Mouse (Mus musculus) telencephalon, adult 2 months (tissue): ENCODE data around the gene Lsamp.

Experiments
- DNase-seq: peaks from one replicate; pipeline ENCODE4 v3.0.0-alpha.2; 2011; ENCODE audit warnings: low read depth, low spot score

Lsamp gene

GRCm38 (mm10) chr16:40656871-40657270 lies 672.7 kb downstream of the Lsamp start:
- DNase-seq: no peak

DNA sequence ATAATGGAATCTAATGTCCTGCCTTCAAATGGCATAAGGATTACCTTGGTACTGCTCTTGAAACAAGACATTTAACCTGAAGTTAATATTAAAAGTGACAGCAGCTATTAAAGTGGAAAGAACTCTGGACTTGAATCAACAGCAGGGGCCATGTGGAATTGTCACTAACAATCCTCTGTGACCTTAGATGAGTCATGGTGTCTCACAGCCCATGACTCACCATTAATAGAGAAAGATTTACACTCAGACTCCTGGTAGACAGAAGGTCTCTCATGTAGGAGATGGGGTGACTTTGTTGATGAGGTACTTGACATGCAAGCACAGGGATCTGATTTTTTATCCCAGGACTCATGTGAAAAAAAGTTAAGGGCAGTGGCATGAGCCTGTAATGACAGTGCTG lies 701.4 kb downstream of the Lsamp start:
- DNase-seq: no peak

GRCm38 (mm10) chr16:40692292-40692691 lies 708.1 kb downstream of the Lsamp start:
- DNase-seq: peak; percentile 40

GRCm38 (mm10) chr16:40697253-40697652 lies 713.1 kb downstream of the Lsamp start:
- DNase-seq: no peak

DNA sequence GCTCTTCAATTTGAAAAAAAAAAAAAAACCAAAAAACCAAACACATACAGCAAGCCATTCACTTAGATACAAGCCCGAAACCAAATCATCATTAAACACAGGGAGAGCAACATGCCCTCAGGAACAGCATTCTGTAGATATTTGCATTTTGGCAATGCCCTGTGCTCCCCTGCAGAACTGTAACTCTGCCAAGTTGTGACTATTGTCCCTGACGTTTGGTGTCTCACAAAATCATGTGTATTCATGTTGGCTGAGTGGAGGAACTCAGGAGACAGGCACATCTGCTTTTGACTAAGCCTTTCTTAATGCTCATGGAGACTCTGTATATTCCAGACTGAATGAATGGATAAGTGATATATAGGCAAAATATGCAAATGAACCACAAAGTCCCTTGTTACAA lies 724.4 kb downstream of the Lsamp start:
- no peak for DNase-seq

DNA sequence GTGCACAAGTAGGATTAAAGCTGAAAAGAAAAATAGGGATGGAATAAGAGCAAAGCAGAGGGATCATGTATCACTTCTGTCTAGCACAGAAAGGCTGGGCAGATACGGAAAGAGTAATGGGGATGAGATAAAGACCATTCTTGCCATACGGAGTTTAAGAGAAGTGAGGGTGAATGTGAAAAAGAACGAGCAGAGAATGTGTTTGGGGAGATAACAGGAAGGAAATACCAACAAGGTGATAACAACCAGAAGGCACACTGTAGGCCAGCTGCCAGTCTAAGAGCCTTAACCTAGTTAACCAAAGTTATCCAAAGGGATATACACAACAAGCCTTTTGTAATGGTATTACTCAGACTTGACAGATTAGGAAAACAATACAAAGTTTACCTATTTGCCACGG lies 725.4 kb downstream of the Lsamp start:
- DNase-seq: no peak

DNA sequence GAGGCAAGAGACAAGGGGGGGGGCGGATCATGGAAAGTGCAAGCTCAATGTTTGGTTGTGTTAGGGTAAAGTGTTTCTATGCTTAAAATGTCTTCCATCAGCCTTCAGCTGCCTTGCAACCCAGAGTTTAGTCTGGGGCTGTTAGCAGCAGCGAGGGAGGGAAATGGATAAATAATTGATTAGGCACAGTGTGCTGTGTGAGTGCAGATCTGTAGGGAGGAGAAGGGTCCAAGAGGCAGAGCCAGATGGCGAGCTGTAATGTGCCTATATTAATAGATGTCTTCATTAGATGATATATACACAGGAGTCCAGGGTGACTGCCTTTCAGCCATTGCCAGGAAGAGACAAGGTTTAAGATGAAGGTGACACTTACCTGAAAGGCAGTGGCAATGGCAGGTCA lies 725.9 kb downstream of the Lsamp start:
- DNase-seq: no peak

GRCm38 (mm10) chr16:40710491-40710890 lies 726.3 kb downstream of the Lsamp start:
- no peak for DNase-seq

GRCm38 (mm10) chr16:40713725-40714124 lies 729.6 kb downstream of the Lsamp start:
- DNase-seq: no peak

- peak; percentile 61 for DNase-seq
These were observed 754.9 kb downstream of the Lsamp start for GRCm38 (mm10) chr16:40739015-40739414.

DNA sequence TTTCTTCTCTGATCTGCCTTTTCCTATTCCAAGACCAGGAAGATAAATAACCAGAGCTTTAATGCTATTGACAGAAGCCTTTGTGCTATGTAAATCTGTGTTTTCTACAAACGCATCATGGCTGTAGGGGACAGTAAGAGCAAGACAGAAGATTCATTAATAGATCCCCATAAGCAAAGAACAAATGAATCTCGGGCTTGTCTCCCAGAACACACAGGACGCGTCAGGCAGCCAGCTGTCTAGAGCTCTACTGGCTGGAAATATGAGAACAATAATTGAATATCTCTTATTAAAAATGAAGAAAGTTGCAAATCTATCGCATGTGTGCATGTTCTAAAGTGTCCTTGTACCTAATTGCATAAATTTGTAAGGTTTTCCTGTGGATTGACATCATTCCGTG lies 755.6 kb downstream of the Lsamp start:
- DNase-seq: no peak

GRCm38 (mm10) chr16:40740273-40740672 lies 756.1 kb downstream of the Lsamp start:
- DNase-seq: no peak

DNA sequence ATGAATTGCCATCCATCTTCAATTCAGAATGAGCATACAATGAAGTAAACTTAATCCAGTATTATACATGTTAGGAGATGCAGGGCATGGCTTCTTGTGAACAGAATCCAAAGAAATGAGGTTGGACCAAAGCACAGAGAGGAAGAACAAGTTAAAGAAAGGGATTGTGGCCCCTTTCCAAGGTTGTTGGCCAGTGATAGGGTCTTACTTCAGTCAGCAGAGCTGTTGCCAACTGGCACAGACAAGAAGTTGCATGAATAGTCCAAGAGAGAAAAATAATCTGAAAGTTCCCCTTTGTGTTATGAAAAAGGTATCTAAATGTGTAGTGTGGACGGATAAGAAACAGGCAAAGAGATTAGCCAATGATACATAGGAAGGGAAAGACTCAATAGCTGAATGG lies 843.0 kb downstream of the Lsamp start:
- no peak for DNase-seq

DNA sequence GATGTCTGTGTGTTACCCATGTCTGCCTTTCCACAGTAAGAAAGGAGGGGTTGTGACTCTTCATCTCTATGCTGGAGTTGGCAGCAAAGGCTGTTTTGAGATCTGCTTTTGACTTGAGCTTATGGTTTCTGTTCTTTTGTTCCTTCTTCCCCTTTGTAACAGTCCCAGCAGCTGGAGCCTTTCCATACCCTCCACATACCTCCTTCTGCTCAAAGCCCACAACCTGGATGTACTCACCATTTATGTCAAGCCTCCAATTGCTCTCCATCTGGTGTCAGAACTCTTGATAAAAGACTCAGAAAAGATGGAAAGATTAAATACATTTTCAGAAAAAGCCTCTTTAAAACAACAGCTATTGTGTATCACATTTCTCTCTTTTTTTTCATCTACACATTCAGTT lies 847.4 kb downstream of the Lsamp start:
- no peak for DNase-seq

- no peak for DNase-seq
These were observed 857.6 kb downstream of the Lsamp start for GRCm38 (mm10) chr16:40841765-40842164.

DNA sequence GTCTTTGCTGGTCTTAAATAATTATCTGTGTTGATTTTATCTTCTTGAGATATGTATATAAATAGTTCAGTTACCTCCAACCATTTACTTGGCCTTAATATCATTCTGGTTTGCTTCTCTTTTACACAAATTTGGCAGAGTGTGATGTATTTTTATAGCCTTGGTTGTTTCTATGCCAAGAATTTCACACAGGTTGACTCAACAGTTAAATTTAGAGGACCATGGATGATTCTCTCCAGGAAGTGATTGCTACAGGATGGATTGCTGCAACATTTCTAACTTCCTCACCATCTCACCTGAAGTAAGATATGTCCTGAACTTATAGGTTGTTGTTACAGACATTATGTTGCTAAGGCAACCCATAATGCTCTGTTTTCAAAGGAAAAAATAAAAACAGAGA lies 882.6 kb downstream of the Lsamp start:
- peak; percentile 22 for DNase-seq

GRCm38 (mm10) chr16:40878301-40878700 lies 894.1 kb downstream of the Lsamp start:
- peak; percentile 45 for DNase-seq

DNA sequence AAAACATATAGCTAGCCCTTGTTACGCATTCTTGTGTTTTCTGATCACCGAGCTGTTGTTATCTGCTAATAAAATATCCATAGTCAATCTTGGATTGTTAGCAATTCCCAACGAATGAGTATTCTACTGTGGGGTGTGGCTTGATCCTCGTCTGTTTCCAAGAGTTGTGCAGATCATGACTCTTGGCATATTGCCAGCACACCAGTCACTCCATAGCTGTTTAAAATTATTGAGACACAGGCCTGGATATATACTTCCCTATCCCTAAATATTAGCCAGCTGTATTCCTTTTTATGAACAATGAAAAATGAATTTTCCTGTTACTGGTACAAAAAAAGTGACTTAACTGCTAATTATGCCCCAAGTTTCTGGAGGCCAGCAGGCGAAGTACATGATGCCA lies 897.8 kb downstream of the Lsamp start:
- DNase-seq: no peak

- no peak for DNase-seq
These were observed 907.2 kb downstream of the Lsamp start for GRCm38 (mm10) chr16:40891338-40891737.

DNA sequence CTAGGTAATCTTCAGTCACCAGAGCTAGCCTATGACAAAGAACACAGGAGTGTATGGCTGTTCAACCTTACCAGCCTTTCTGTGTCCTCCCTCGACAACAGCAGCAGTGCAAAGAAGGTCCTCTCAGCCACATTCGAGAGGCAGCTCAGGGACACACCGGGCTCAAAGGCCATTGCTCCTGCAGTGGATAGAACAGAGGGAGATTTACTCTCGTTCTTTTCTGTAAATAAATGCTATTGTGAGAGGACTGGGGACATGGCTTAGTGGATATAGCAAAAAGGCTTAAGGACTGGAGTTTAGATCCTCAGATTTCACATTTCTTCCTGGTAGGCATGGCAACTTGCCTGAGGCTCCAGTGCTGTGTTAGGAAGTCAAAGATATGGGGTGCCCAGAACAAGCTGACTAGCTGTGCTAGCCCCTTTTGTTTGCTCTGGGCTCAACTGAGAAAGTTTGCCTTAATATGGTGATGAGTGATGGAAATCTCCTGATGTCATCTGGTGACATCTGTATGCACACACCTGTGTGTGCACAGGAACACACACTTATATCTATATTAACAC lies 913.7 kb downstream of the Lsamp start:
- no peak for DNase-seq

DNA sequence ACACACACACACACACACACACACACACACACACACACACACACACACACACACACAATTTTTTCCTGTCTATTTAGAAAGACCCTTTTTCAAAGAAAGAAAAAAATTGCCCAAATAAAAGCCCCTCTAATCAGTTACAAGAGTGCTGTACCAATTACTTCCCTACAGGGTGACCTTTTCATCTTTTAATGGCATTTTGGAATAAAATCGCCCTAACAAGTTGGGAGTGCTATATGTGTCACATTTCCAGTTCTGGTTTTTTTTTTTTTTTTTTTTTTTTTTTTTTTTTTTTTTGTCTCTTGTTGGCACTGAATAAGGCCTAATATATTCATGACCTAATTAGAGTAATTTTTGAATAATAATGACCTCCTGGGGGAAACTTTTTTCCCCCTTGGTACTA lies 923.7 kb downstream of the Lsamp start:
- no peak for DNase-seq

GRCm38 (mm10) chr16:40914141-40914540 lies 930.0 kb downstream of the Lsamp start:
- no peak for DNase-seq

DNA sequence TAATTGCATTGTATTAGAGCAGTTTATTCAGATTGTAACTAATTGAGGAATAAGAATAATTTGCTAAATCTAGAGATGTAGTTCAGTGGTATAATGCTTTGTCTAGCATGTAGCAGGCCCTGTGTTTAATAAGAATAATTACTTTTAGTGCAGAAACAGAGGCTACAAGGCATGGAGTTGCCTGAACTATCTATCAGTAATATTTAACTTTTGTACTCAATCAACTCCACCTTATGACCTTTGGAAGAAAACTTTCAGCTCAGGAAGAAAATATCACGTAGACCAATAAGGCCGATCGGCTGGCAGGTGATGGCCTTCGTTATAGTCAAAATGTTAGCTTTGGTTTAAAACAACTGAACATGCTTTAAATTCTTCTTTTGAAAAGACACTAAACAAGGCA lies 946.4 kb downstream of the Lsamp start:
- DNase-seq: no peak

GRCm38 (mm10) chr16:40942266-40942665 lies 958.1 kb downstream of the Lsamp start:
- peak; percentile 13 for DNase-seq
